Mouse (Mus musculus): ENCODE measurements at regions not wholly inside any gene's neighbourhood (a gene's known extent, or its start where the extent isn't known, plus 50 kb on each side); places are given as distances from the start of the nearest gene placed in this dataset.

DNA sequence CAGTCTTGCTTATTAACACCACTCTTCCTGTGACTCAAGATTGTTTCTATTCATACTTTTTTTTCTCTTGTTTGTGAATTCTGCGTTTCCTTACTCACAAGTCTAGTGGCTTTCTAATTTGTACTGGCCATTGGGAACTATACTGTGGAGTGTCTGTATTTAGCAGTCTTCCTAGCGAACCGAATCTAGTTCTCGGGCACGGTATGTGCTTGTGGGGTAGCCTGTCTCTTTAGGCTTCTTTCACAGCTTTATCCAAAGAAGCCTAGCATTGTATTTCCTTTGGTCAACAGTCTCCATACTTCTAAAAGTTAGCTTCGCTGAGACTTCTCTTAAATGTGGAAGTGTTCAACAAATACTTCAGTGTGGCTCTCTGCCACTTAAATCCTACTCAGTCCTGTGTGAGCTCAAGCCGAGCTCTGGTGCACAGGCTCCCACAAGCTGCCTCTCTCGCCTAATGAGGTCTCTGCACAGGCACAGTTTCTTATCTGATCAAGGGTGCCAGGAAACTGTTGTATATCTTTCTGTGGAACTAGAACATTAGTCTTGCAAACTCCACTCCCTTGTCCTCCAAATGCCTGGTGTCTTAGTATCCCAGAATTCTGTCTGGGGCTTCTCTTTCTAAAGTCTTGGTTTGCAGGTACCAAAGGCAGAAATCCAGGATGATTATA, 171.9 kb upstream of the Slco3a1 start:
- DNase-seq (ENCODE audit: low read depth) = no peak

DNA sequence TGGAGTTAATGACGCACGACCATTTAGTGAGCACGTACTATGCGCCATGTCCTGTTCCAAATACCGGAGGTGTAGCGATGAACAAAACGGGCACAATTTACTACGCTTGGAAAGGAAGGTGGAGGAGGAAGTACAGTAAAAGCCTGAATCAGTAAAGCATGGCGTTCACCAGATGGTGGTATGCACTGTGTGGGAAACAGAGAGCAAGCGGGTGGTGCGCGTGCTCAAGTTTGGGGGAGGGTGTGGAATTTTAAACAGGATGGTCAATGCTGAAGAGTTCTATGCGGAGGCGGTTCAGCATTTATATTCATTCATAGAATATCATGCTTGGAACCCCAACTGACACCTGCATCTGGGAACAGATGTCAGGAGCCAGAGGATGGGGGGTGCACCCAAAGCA, 164.7 kb upstream of the Slco3a1 start:
- TF ChIP-seq POLR2A (IDR thresholded peaks at IDR 0.05; ENCODE audit: borderline replicate concordance, extremely low read depth, insufficient read depth, insufficient read length, poor library complexity, severe bottlenecking) = no peak
- no peak for TF ChIP-seq CTCF (IDR thresholded peaks at IDR 0.05; ENCODE audit: borderline replicate concordance, extremely low read depth, insufficient read depth, insufficient read length)
- DNase-seq (ENCODE audit: low read depth) = no peak

More for the DNA sequence above, 171.9 kb upstream of the Slco3a1 start:
- TF ChIP-seq CTCF (IDR thresholded peaks at IDR 0.05; ENCODE audit: borderline replicate concordance, extremely low read depth, insufficient read depth, insufficient read length) (no peak), POLR2A (IDR thresholded peaks at IDR 0.05; ENCODE audit: borderline replicate concordance, extremely low read depth, insufficient read depth, insufficient read length, poor library complexity, severe bottlenecking) (no peak)

DNA sequence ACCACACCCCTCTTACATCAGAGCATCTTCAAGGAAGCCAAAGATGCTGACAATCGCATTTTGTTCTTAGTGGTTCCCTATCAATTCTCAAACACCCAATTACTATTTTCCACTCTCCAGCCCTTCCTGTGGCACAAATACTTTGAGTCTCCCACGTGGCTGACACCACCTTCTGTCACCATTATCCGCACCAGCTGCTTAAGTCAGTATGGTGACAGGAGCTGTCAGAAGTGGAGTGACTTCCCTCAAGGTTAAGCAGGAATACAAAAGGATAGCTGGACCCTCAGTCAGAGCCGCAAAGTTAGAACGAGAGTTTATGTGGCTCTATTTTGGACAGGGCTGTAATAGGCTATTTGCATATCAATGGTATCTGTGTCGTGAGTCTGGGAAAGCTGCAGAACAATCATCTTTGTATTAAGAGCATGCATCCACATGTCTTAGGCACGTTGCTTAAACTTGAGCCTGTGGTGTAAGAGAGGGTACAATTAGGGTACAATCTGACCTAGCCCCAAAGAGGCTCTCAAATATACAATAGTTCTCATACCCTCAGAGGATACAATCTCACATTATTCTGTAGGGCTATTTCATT, 155.5 kb upstream of the Slco3a1 start:
- DNase-seq (ENCODE audit: low read depth) = peak; percentile 68
- no peak for TF ChIP-seq POLR2A (IDR thresholded peaks at IDR 0.05; ENCODE audit: borderline replicate concordance, extremely low read depth, insufficient read depth, insufficient read length, poor library complexity, severe bottlenecking)
- TF ChIP-seq CTCF (IDR thresholded peaks at IDR 0.05; ENCODE audit: borderline replicate concordance, extremely low read depth, insufficient read depth, insufficient read length) = no peak

DNA sequence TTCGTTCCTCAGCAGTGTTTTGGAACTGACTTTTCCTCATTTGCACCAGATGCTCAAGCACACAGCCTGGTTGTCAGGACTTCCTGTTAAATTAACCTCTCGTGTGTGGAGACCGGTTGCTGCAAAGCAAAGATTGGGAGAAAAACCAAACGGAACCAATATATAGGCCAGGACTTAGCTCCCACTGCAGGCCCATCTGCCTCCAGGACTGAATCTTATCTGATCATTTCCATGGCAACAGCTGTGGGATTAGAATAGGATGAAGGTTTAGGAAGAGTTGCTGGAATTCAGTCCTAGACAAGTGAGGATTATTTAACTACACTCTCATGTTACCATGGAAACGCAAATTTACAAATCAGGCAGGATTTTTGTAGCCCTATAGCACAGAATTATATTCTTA, 154.4 kb upstream of the Slco3a1 start:
- peak; percentile 85 for DNase-seq (ENCODE audit: low read depth)
- no peak for TF ChIP-seq CTCF (IDR thresholded peaks at IDR 0.05; ENCODE audit: borderline replicate concordance, extremely low read depth, insufficient read depth, insufficient read length)
- TF ChIP-seq POLR2A (IDR thresholded peaks at IDR 0.05; ENCODE audit: borderline replicate concordance, extremely low read depth, insufficient read depth, insufficient read length, poor library complexity, severe bottlenecking) = no peak

DNA sequence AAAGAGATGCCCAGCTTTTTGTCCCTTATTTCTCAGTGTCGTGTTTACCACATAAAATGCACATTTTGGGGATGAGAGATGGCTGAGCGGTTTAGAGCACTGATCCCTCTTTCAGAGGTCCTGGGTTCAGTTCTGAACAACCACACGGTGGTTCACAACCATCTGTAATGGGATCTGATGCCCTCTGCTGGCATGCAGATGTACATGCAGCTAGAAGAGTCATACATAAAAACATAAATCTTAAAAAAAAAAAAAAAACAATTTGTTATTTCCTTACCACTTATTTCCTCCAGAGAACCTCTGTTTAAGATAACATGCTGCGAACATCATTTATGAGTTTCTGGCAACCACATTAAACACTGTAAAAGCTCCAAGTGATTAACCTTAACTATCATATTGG, 149.0 kb upstream of the Slco3a1 start:
- no peak for DNase-seq (ENCODE audit: low read depth)
- no peak for TF ChIP-seq POLR2A (IDR thresholded peaks at IDR 0.05; ENCODE audit: borderline replicate concordance, extremely low read depth, insufficient read depth, insufficient read length, poor library complexity, severe bottlenecking)
- TF ChIP-seq CTCF (IDR thresholded peaks at IDR 0.05; ENCODE audit: borderline replicate concordance, extremely low read depth, insufficient read depth, insufficient read length) = peak; percentile 22; the same call in 1 of the 2 replicates

DNA sequence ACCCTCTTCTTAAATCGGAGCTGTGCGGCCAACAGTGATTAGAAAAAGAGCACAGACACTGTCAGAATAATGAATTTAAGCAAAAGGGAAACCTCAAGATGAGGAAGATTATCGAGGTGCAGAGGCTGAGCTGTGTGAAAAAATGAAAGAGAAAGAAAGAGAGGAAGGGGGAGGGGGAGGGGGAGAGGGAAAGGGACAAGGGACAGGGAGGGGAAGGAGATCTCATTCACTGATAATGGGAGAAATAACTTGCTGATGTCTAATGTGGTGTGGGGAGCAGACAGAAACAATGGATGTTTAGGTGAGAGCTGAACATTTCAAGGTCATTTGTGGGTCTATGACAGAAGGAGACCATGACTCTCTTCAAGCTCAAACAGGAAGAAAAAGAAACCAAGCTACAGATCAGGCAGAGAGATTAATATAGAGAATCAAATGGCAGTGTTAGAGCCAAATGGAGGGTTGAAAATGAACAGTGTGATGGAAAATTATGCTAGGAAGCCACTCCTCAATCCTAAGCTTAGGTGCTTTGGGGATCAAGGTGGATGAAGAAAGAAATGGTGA, 143.3 kb upstream of the Slco3a1 start:
- no peak for TF ChIP-seq POLR2A (IDR thresholded peaks at IDR 0.05; ENCODE audit: borderline replicate concordance, extremely low read depth, insufficient read depth, insufficient read length, poor library complexity, severe bottlenecking)
- TF ChIP-seq CTCF (IDR thresholded peaks at IDR 0.05; ENCODE audit: borderline replicate concordance, extremely low read depth, insufficient read depth, insufficient read length) = no peak
- no peak for DNase-seq (ENCODE audit: low read depth)

DNA sequence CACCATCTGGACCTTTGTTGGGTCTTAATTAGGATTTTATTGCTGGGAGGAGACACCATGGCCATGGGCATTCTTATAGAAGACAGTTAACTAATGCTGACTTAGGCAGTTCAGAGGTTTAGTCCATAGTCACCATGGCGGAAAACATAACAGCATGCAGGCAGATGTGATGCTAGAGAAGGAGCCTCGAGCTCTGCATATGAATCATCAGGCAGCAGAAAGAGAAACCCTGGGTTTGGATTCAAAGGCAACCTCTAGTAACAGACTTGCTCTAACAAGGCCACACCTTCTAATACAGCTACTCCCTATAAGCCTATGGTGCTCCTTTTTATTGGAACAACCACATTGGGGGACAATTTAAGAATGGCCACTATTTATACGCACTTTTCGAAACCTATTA, 141.7 kb upstream of the Slco3a1 start:
- no peak for DNase-seq (ENCODE audit: low read depth)
- no peak for TF ChIP-seq POLR2A (IDR thresholded peaks at IDR 0.05; ENCODE audit: borderline replicate concordance, extremely low read depth, insufficient read depth, insufficient read length, poor library complexity, severe bottlenecking)
- no peak for TF ChIP-seq CTCF (IDR thresholded peaks at IDR 0.05; ENCODE audit: borderline replicate concordance, extremely low read depth, insufficient read depth, insufficient read length)

DNA sequence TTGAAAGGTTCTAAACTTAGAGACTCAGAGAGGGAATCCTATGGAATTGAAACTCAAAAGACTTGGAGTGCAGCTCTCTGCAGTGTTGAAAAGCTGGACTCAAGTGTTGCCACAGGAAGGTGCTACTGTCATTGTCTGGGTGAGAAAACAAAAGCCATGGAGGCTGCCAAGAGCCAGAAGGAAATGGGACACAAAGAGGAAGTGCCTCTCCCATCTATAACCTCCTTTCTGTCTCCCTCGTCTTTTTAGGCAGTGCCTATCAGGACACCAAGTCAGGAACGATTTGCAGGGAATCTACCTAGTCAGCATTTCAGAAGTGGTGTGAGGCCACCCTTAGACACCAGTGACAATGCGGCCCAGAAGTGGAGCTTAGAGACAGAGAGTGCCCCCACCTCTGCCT, 138.5 kb upstream of the Slco3a1 start:
- DNase-seq (ENCODE audit: low read depth) = no peak

DNA sequence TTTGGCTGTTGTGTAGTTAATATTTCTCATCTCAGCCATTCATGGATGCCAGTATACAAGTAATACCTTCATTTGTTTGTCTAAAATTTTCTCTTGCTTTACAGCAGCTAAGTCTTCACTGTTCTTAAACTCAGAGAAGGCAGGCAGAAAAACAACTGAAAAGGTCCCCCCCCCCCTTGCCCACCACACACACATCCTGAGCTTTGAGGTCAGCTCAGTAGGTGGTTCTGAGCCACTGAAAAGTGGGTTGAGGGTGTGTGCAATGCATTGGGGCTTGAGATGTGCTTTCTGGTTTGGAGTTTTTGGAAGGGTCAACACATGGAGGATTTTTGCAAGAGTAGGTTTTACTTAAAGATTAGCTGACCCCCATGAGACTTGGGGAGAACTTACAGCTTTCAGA, 136.1 kb upstream of the Slco3a1 start:
- DNase-seq (ENCODE audit: low read depth) = no peak
- TF ChIP-seq POLR2A (IDR thresholded peaks at IDR 0.05; ENCODE audit: borderline replicate concordance, extremely low read depth, insufficient read depth, insufficient read length, poor library complexity, severe bottlenecking) = no peak
- no peak for TF ChIP-seq CTCF (IDR thresholded peaks at IDR 0.05; ENCODE audit: borderline replicate concordance, extremely low read depth, insufficient read depth, insufficient read length)

More for the DNA sequence above, 138.5 kb upstream of the Slco3a1 start:
- no peak for TF ChIP-seq CTCF (IDR thresholded peaks at IDR 0.05; ENCODE audit: borderline replicate concordance, extremely low read depth, insufficient read depth, insufficient read length)
- no peak for TF ChIP-seq POLR2A (IDR thresholded peaks at IDR 0.05; ENCODE audit: borderline replicate concordance, extremely low read depth, insufficient read depth, insufficient read length, poor library complexity, severe bottlenecking)

DNA sequence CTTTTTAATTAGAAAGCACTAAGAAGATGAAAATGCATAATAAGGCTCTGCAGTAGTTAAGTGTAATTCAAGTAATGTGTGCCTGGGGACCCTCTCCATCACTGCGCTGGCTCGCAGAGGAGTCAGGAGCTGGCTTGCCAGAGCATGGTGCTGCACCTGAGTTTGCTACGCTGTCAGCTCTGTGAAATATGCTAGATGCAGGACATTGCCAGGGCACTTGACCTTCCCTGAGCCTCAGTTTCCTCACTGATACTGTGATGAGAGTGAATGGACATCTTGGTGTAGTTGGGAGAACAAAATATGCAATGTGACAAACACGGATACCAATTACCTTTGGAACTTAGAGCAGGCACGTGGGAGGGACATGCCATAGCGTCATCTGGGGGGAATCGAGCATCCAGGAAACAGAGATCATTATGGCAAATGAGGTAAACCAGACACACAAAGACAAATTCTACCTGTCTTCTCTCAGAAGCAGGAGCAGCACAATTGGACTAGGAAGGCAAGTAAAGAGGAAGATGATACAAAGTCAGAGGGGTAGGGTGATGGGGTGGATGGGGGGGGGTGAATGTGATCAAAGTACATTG, 133.6 kb upstream of the Slco3a1 start:
- TF ChIP-seq CTCF (IDR thresholded peaks at IDR 0.05; ENCODE audit: borderline replicate concordance, extremely low read depth, insufficient read depth, insufficient read length) (no peak), POLR2A (IDR thresholded peaks at IDR 0.05; ENCODE audit: borderline replicate concordance, extremely low read depth, insufficient read depth, insufficient read length, poor library complexity, severe bottlenecking) (no peak)
- no peak for DNase-seq (ENCODE audit: low read depth)

DNA sequence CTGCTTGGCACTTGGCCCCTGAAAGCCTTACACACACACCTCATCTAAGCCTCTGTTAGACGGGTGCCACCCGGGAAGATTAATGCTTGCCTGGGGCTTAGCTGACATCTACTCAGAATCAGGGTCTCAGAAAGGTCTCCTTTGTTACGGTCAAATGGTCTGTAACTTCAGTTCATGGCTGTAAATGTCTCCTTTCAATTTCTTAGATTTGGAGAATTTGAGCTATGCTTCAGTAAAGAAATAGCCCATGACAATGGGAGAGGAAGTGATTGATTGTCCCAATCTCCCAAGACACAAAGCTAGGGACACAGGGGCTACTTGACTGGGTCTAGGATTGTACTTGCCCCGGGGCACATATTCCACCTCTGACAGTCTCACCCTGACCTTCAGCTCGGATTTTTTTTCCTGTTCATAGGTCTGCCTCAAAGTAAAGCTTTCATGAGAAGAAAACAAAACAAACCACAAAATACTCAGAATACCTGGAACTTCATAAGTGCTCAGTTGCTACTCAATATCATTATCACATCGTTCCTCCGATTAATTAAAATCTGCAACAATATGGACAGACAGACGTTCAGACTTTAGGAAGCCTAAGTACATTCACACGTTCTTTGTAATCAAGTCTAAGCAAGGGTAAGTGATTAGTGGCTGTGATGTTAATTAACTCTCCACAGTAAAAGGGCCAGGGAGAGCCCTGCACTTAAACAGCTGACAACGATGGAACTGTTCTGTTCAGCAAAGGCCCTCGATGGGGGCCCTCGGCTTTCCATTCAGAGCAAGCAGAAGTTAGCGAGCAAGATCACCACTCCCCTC, 132.9 kb upstream of the Slco3a1 start:
- TF ChIP-seq POLR2A (IDR thresholded peaks at IDR 0.05; ENCODE audit: borderline replicate concordance, extremely low read depth, insufficient read depth, insufficient read length, poor library complexity, severe bottlenecking) = no peak
- no peak for TF ChIP-seq CTCF (IDR thresholded peaks at IDR 0.05; ENCODE audit: borderline replicate concordance, extremely low read depth, insufficient read depth, insufficient read length)
- peak; percentile 91 for DNase-seq (ENCODE audit: low read depth)

All from brain, embryonic 14.5 days (tissue).